17 mouse cellular contexts compared by ENCODE assay signal in genomic region chr6:43382284-43382683, GRCm38 (mm10).
DNase-seq lines count a peak whose midpoint lies in the region; ATAC-seq and TF ChIP-seq lines count a peak whose summit lies in the region.
"Had no signal": no experiment of that assay in that cellular context is flagged by ENCODE, and none has a peak within 500 bp of the region (broad histone marks: within the 10 kb centered on the region; RNA-seq: fewer than 3 reads in every experiment).

No protein-coding gene starts in this region.

- H3ac ChIP-seq in C2C12 (ENCODE audit: control insufficient read depth, insufficient read length, low read depth), result no peak overlapping the region

- H3K9ac ChIP-seq in heart, embryonic 15.5 days, result no peak overlapping the region
- H3K9ac ChIP-seq: forebrain, embryonic 13.5 days; hindbrain, embryonic 12.5 days; intestine, embryonic 15.5 days; liver, embryonic 13.5 days had no signal

- no peaks in the 10 kb centered on the region for H3K36me3 ChIP-seq in heart, embryonic 15.5 days
- H3K36me3 ChIP-seq in C2C12 (ENCODE audit: control insufficient read depth, insufficient read depth), result peaks cover 9% of the 10 kb centered on the region
- H3K36me3 ChIP-seq in forebrain, embryonic 10.5 days (replicated peaks), result no peaks in the 10 kb centered on the region
- H3K36me3 ChIP-seq: hindbrain, embryonic 12.5 days; intestine, embryonic 15.5 days; liver, embryonic 13.5 days had no signal

- no peak overlapping the region for H3K4me3 ChIP-seq in heart, embryonic 15.5 days
- peak overlapping the region; percentile 25 for H3K4me3 ChIP-seq in C2C12 (ENCODE audit: insufficient read depth, poor library complexity, severe bottlenecking)
- no peak overlapping the region for H3K4me3 ChIP-seq in forebrain, embryonic 10.5 days
- H3K4me3 ChIP-seq: forebrain, embryonic 13.5 days; hindbrain, embryonic 12.5 days; intestine, embryonic 15.5 days; liver, embryonic 13.5 days had no signal

- peaks cover 10% of the 10 kb centered on the region for H3K79me2 ChIP-seq in C2C12 (ENCODE audit: control insufficient read depth, insufficient read depth)

- H3K27me3 ChIP-seq in heart, embryonic 15.5 days, result no peaks in the 10 kb centered on the region
- H3K27me3 ChIP-seq in C2C12 (ENCODE audit: control insufficient read depth, insufficient read depth, insufficient read length) (no peaks in the 10 kb centered on the region), Patski (no peaks in the 10 kb centered on the region)
- no peaks in the 10 kb centered on the region for H3K27me3 ChIP-seq in forebrain, embryonic 10.5 days (ENCODE audit: poor library complexity, severe bottlenecking)
- H3K27me3 ChIP-seq: forebrain, embryonic 13.5 days; hindbrain, embryonic 12.5 days; intestine, embryonic 15.5 days; liver, embryonic 13.5 days had no signal

- 44% methylated on average over 3 of the region's 3 CpGs for WGBS in heart, embryonic 15.5 days
- 89% methylated on average over 3 of the region's 3 CpGs for WGBS in forebrain, embryonic 10.5 days

- ATAC-seq in heart, embryonic 15.5 days (replicated peaks; ENCODE audit: insufficient number of reproducible peaks, insufficient read depth, low FRiP score, low read depth), result peak; percentile 69; the same call in 1 of the 2 replicates
- peak; percentile 88 for ATAC-seq in Patski
- ATAC-seq in megakaryocyte, adult 5-6 weeks (ENCODE audit: poor library complexity, severe bottlenecking), result peak; percentile 68
- no peak for ATAC-seq in frontal cortex, adult (ENCODE audit: low TSS enrichment)
- ATAC-seq: forebrain, embryonic 13.5 days; intestine, embryonic 15.5 days had no signal

- H3K4me1 ChIP-seq in heart, embryonic 15.5 days (replicated peaks), result peaks cover 3% of the 10 kb centered on the region
- peaks cover 6% of the 10 kb centered on the region for H3K4me1 ChIP-seq in forebrain, embryonic 10.5 days
- H3K4me1 ChIP-seq: forebrain, embryonic 13.5 days; intestine, embryonic 15.5 days; liver, embryonic 13.5 days had no signal

- H3K27ac ChIP-seq in heart, embryonic 15.5 days, result peak overlapping the region; percentile 40
- H3K27ac ChIP-seq in forebrain, embryonic 10.5 days, result no peak overlapping the region
- H3K27ac ChIP-seq: forebrain, embryonic 13.5 days; hindbrain, embryonic 12.5 days; intestine, embryonic 15.5 days; kidney, postnatal 0 days; liver, embryonic 13.5 days had no signal

- in situ Hi-C loops in Patski (cut with MboI; ENCODE audit: low pct_unique_long_range_greater_than_20kb), result no loop called here

- H3K79me3 ChIP-seq in C2C12 (ENCODE audit: low read depth), result peaks cover 4% of the 10 kb centered on the region

- DNase-seq in heart, adult 18-20 months, result no peak
- no peak for DNase-seq in Patski (ENCODE audit: low read depth, low spot score)
- DNase-seq in layer of hippocampus, postnatal 14 days (ENCODE audit: low spot score in 2 of 2), result no peak
- no peak for DNase-seq in forebrain, embryonic 10.5 days (ENCODE audit: extremely low spot score, low spot score)
- DNase-seq: adrenal gland, adult 2 months; cerebellum, postnatal 10 days; liver, embryonic 13.5 days; midbrain, embryonic 14.5 days; right cerebral cortex, adult 18-20 months had no signal

- TF ChIP-seq CTCF in C2C12 (IDR thresholded peaks at IDR 0.05; ENCODE audit: control insufficient read depth, insufficient read depth, insufficient read length), result no peak
- TF ChIP-seq CTCF in Patski (IDR thresholded peaks at IDR 0.05), result no peak

- POLR2A ChIA-PET in Patski (lab: Charles Lee), result interaction anchor here (1.0 kb wide), 1 partner anchor 12 kb away, joined by 3 read pairs; no protein-coding TSS in a partner anchor

- H3K4me2 ChIP-seq in heart, embryonic 15.5 days, result no peak overlapping the region
- H3K4me2 ChIP-seq: forebrain, embryonic 13.5 days; hindbrain, embryonic 12.5 days; intestine, embryonic 15.5 days; liver, embryonic 13.5 days had no signal

- CTCF ChIA-PET in Patski (lab: Charles Lee), result interaction anchor here (1.2 kb wide), 1 partner anchor 36 kb away, joined by 3 read pairs; no protein-coding TSS in a partner anchor

- no peaks in the 10 kb centered on the region for H3K9me3 ChIP-seq in heart, embryonic 15.5 days (replicated peaks)
- H3K9me3 ChIP-seq in forebrain, embryonic 10.5 days, result no peaks in the 10 kb centered on the region
- H3K9me3 ChIP-seq: forebrain, embryonic 13.5 days; hindbrain, embryonic 12.5 days; intestine, embryonic 15.5 days; liver, embryonic 13.5 days had no signal

TF ChIP-seq in C2C12, 6 proteins besides CTCF, POLR2A, EP300 and RAD21:
- TF ChIP-seq FOSL1 (IDR thresholded peaks at IDR 0.05; ENCODE audit: insufficient read depth, low read length, poor library complexity, severe bottlenecking) (peak; percentile 9), USF1 (IDR thresholded peaks at IDR 0.05; ENCODE audit: low read depth) (no peak), MAX (IDR thresholded peaks at IDR 0.05) (peak; percentile 74)
